Mouse (Mus musculus): ENCODE measurements around the gene Acbd5.

Gene Acbd5

GRCm38 (mm10) chr2:23068894-23069744 lies 1.2 kb downstream of the Acbd5 start:
- DNase-seq (ENCODE audit: low spot score), result peak; percentile 92

GRCm38 (mm10) chr2:23070491-23070890 lies 2.5 kb downstream of the Acbd5 start:
- no peak for DNase-seq (ENCODE audit: low spot score)

GRCm38 (mm10) chr2:23071406-23071805 lies 3.4 kb downstream of the Acbd5 start:
- no peak for DNase-seq (ENCODE audit: low spot score)

GRCm38 (mm10) chr2:23075846-23076245 lies 7.9 kb downstream of the Acbd5 start:
- no peak for DNase-seq (ENCODE audit: low spot score)

GRCm38 (mm10) chr2:23076783-23077182 lies 8.8 kb downstream of the Acbd5 start:
- DNase-seq (ENCODE audit: low spot score), result no peak

- DNase-seq (ENCODE audit: low spot score), result no peak
These were observed 9.7 kb downstream of the Acbd5 start for GRCm38 (mm10) chr2:23077693-23078092.

GRCm38 (mm10) chr2:23078588-23078987 lies 10.6 kb downstream of the Acbd5 start:
- no peak for DNase-seq (ENCODE audit: low spot score)

GRCm38 (mm10) chr2:23084540-23084939 lies 16.6 kb downstream of the Acbd5 start:
- no peak for DNase-seq (ENCODE audit: low spot score)

- DNase-seq (ENCODE audit: low spot score), result no peak
These were observed 24.2 kb downstream of the Acbd5 start for GRCm38 (mm10) chr2:23092216-23092615.

GRCm38 (mm10) chr2:23097028-23097427 lies 29.1 kb downstream of the Acbd5 start:
- no peak for DNase-seq (ENCODE audit: low spot score)

- no peak for DNase-seq (ENCODE audit: low spot score)
These were observed 34.3 kb downstream of the Acbd5 start for GRCm38 (mm10) chr2:23102266-23102665.

- DNase-seq (ENCODE audit: low spot score), result no peak
These were observed 51.6 kb downstream of the Acbd5 start for GRCm38 (mm10) chr2:23119573-23119972.

- DNase-seq (ENCODE audit: low spot score), result no peak
These were observed 87.2 kb downstream of the Acbd5 start for GRCm38 (mm10) chr2:23155199-23155621.

- peak; percentile 97 for DNase-seq (ENCODE audit: low spot score)
These were observed 88.0 kb downstream of the Acbd5 start, which contains the start of the genes Mastl and Yme1l1 for GRCm38 (mm10) chr2:23155777-23156607. Mastl (minus strand) TSS chr2:23156024. Yme1l1 (plus strand) TSS chr2:23156369.

- no peak for DNase-seq (ENCODE audit: low spot score)
These were observed 88.7 kb downstream of the Acbd5 start for GRCm38 (mm10) chr2:23156608-23157081.

Data from testis, postnatal 14 days (tissue).